Mouse (Mus musculus) erythroblast, embryonic 14.5 days (primary cell): ENCODE results near the gene Fbxw8. TPM values are rescaled to one million over a fixed set of nuclear protein-coding genes. Genes with fewer than 3 reads are reported as not detected.

Experiments
- H3K27me3 ChIP-seq: 2 replicates; pipeline ENCODE4 v1.6.1; 2012; ENCODE audit warnings: inconsistent platforms; ENCODE audit not compliant: control insufficient read depth
- H3K36me3 ChIP-seq: 2 replicates; pipeline ENCODE4 v1.6.1; 2012; ENCODE audit warnings: mild to moderate bottlenecking, inconsistent platforms; ENCODE audit not compliant: control insufficient read depth
- H3K4me1 ChIP-seq: 2 replicates; pipeline ENCODE4 v1.6.1; 2012; ENCODE audit warnings: inconsistent platforms; ENCODE audit not compliant: control insufficient read depth
- H3K4me3 ChIP-seq: replicated peaks from 2 replicates; pipeline ENCODE3; 2012; ENCODE audit warnings: moderate library complexity, mild to moderate bottlenecking, inconsistent platforms
- H3K9me3 ChIP-seq: 2 replicates; pipeline ENCODE4 v1.6.1; 2012; ENCODE audit warnings: low read length, inconsistent platforms, mixed read lengths; ENCODE audit not compliant: control insufficient read depth
- GATA1 ChIP-seq: IDR thresholded peaks from 2 replicates; pipeline ENCODE4 v1.6.1; 2012; ENCODE audit warnings: low read length, inconsistent platforms, mixed read lengths
- TAL1 ChIP-seq: IDR thresholded peaks from 3 replicates; pipeline ENCODE4 v1.6.1; 2012; ENCODE audit warnings: low read length, inconsistent platforms, mixed read lengths
- polyA plus RNA-seq: library from polyadenylated mRNA; stranded (reverse); fragments of >175 nt; gene quantifications from 2 replicates; pipeline ENCODE4 v1.2.3, GENCODE M21; 2012

Gene Fbxw8
- polyA plus RNA-seq, 1 experiment, result 1.4 TPM

DNA sequence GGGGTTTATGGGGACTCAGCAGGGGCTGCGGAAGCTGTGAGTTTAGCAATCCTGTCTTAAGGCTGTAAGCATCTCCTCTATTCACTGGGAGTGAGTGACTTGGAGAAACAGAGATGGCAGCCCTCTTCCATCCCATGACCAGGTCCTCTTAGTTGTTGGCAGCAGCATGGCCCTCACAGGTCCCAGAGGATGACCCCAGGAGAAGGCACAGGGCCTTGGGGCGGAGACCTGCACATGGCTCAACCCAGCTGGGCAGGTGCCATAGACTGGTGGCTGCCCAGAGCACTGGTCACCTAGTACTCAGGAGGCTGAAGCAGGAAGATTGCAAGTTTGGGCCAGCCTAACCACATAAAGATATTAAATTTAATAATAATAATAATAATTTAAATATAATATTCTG, 139.6 kb downstream of the Fbxw8 start:
- no peaks in the 10 kb centered on the region for H3K4me1 ChIP-seq

GRCm38 (mm10) chr5:118015028-118015427, 140.2 kb downstream of the Fbxw8 start:
- Histone ChIP-seq H3K4me1 (no peaks in the 10 kb centered on the region), H3K27me3 (peaks cover 2% of the 10 kb centered on the region), H3K36me3 (no peaks in the 10 kb centered on the region; the same call in 1 of the 2 replicates)

More for the DNA sequence above, 139.6 kb downstream of the Fbxw8 start:
- H3K27me3 ChIP-seq, result peaks cover 2% of the 10 kb centered on the region
- no peaks in the 10 kb centered on the region; the same call in 1 of the 2 replicates for H3K36me3 ChIP-seq
- no peak overlapping the region for H3K4me3 ChIP-seq
- TF ChIP-seq GATA1 (no peak), TAL1 (no peak)
- no peaks in the 10 kb centered on the region for H3K9me3 ChIP-seq

More at GRCm38 (mm10) chr5:118015028-118015427, 140.2 kb downstream of the Fbxw8 start:
- no peak for TF ChIP-seq TAL1
- TF ChIP-seq GATA1, result no peak
- Histone ChIP-seq H3K4me3 (no peak overlapping the region), H3K9me3 (no peaks in the 10 kb centered on the region)

Other genes starting within 250 kb of the Fbxw8 start
- 0.06 and 0.09 TPM in 2 replicates for gene Fbxo21, start 178.7 kb downstream of the Fbxw8 start, polyA plus RNA-seq
- 0.04 and 0.13 TPM in 2 replicates for gene Tesc, start 127.7 kb downstream of the Fbxw8 start, polyA plus RNA-seq
- gene Hrk, start 9.2 kb upstream of the Fbxw8 start, polyA plus RNA-seq, result not detected in 2 replicates
- not detected in 2 replicates for gene Rnft2, start 89.7 kb upstream of the Fbxw8 start, polyA plus RNA-seq
- 0.01 TPM in 1 of 2 replicates, not detected in the other for gene 2410131K14Rik, start 89.8 kb upstream of the Fbxw8 start, polyA plus RNA-seq